In genomic region chr12:12287787-12288132, GRCm38 (mm10) we compare ENCODE assay signal across 9 mouse cellular contexts. TPM values are rescaled to one million over a fixed set of nuclear protein-coding genes. Genes with fewer than 3 reads are reported as not detected.
DNase-seq lines count a peak whose midpoint lies in the region; ATAC-seq and TF ChIP-seq lines count a peak whose summit lies in the region.
"Had no signal": no experiment of that assay in that cellular context is flagged by ENCODE, and none has a peak within 500 bp of the region (broad histone marks: within the 10 kb centered on the region; RNA-seq: fewer than 3 reads in every experiment).

No protein-coding gene starts in this region.

- peak overlapping the region; percentile 55 for H3K4me2 ChIP-seq in heart, embryonic 12.5 days

- peak overlapping the region; percentile 58; the same call in 1 of the 2 replicates for H3K9ac ChIP-seq in heart, embryonic 12.5 days

- WGBS in heart, embryonic 12.5 days: 59% methylated on average over 6 of the region's 6 CpGs
- WGBS in spleen, adult 2 months: 8% methylated on average over 6 of the region's 6 CpGs
- WGBS in midbrain, embryonic 10.5 days: 81% methylated on average over 6 of the region's 6 CpGs

- peaks cover 65% of the 10 kb centered on the region for H3K4me1 ChIP-seq in heart, embryonic 12.5 days (replicated peaks)
- H3K4me1 ChIP-seq in spleen, adult 2 months (ENCODE audit: control insufficient read depth, insufficient read depth, insufficient read length): peaks cover 20% of the 10 kb centered on the region
- peaks cover 21% of the 10 kb centered on the region for H3K4me1 ChIP-seq in midbrain, embryonic 10.5 days

- DNase-seq in heart, adult 11 months: no peak
- no peak for DNase-seq in spleen, adult 2 months (ENCODE audit: low read depth in 1 of 2, low spot score in 2 of 2)
- no peak for DNase-seq in spleen, postnatal 4 days (ENCODE audit: low spot score in 2 of 2)
- no peak for DNase-seq in midbrain, embryonic 10.5 days (ENCODE audit: low spot score)
- DNase-seq in left cerebral cortex, postnatal 4 days: no peak
- no peak for DNase-seq in adrenal gland, postnatal 10 days
- no peak for DNase-seq in right cerebral cortex, postnatal 4 days
- DNase-seq: gastrocnemius, postnatal 25 days had no signal

- H3K9me3 ChIP-seq in heart, embryonic 12.5 days (replicated peaks): no peaks in the 10 kb centered on the region
- H3K9me3 ChIP-seq in midbrain, embryonic 10.5 days (replicated peaks): no peaks in the 10 kb centered on the region

- intact Hi-C loops in left cerebral cortex, postnatal 4 days (cut with DNase I): no loop called here

- no peak for TF ChIP-seq POLR2A in spleen, adult 2 months (IDR thresholded peaks at IDR 0.05; ENCODE audit: low read depth, low read length)

- no peaks in the 10 kb centered on the region for H3K36me3 ChIP-seq in heart, embryonic 12.5 days
- no peaks in the 10 kb centered on the region for H3K36me3 ChIP-seq in spleen, adult 2 months (ENCODE audit: control insufficient read depth, insufficient read depth, low read length)
- no peaks in the 10 kb centered on the region for H3K36me3 ChIP-seq in midbrain, embryonic 10.5 days

- H3K4me3 ChIP-seq in heart, embryonic 12.5 days: no peak overlapping the region
- H3K4me3 ChIP-seq in spleen, adult 2 months (ENCODE audit: extremely low read depth, insufficient read depth, insufficient read length): peak overlapping the region; percentile 54; the same call in 1 of the 2 replicates
- no peak overlapping the region for H3K4me3 ChIP-seq in midbrain, embryonic 10.5 days

- no peak for TF ChIP-seq CTCF in spleen, adult 2 months (IDR thresholded peaks at IDR 0.05; ENCODE audit: extremely low read depth, insufficient read depth, insufficient read length, insufficient replicate concordance)

- no peaks in the 10 kb centered on the region for H3K27me3 ChIP-seq in heart, embryonic 12.5 days (replicated peaks)
- no peaks in the 10 kb centered on the region for H3K27me3 ChIP-seq in spleen, adult 2 months (ENCODE audit: control insufficient read depth, insufficient read depth, low read length)
- H3K27me3 ChIP-seq in midbrain, embryonic 10.5 days (ENCODE audit: low read depth, poor library complexity, severe bottlenecking): no peaks in the 10 kb centered on the region

- ATAC-seq in heart, embryonic 12.5 days (ENCODE audit: insufficient number of reproducible peaks, low FRiP score): no peak

- H3K27ac ChIP-seq in heart, embryonic 12.5 days (ENCODE audit: poor library complexity, severe bottlenecking): no peak overlapping the region; the same call in 1 of the 2 replicates
- H3K27ac ChIP-seq in spleen, adult 2 months (ENCODE audit: insufficient read depth, low read length): peak overlapping the region; percentile 28; the same call in 1 of the 2 replicates
- 0 out of 2 replicates have a peak overlapping the region, but pooled peaks have one; percentile 69 for H3K27ac ChIP-seq in midbrain, embryonic 10.5 days (replicated peaks)

RNA-seq across cellular contexts. Expression of gene Fam49a, which starts 25.8 kb away (rescaled TPM):
- polyA plus RNA-seq in heart, embryonic 12.5 days (2016; fragmentation: Nextera tagmentation; extraction: Ambion mirVana): 48.8 and 49.4 TPM in 2 replicates
- 9.6 and 11.3 TPM in 2 replicates for polyA plus RNA-seq in spleen, adult 2 months (2012; rRNA removed)
- 9.2 and 11.2 TPM in 2 replicates for polyA plus RNA-seq in midbrain, embryonic 10.5 days (2016; fragmentation: Nextera tagmentation; extraction: Ambion mirVana)
- 100 to 1,000 TPM; 346 to 364 TPM for total RNA-seq in left cerebral cortex, postnatal 4 days (2021)
- 10 to 100 TPM; 18.5 to 19.9 TPM for total RNA-seq in adrenal gland, postnatal 10 days (2021)
